Mouse (Mus musculus) cerebellum, postnatal 25 days (tissue): ENCODE measurements around the gene Olfr1025-ps1.

Source experiments
- DNase-seq, 2 experiments: peaks; one replicate each; pipeline ENCODE4 v3.0.0; 2021; ENCODE audit warnings: mixed read lengths in 2 of 2

Olfr1025-ps1 gene

DNA sequence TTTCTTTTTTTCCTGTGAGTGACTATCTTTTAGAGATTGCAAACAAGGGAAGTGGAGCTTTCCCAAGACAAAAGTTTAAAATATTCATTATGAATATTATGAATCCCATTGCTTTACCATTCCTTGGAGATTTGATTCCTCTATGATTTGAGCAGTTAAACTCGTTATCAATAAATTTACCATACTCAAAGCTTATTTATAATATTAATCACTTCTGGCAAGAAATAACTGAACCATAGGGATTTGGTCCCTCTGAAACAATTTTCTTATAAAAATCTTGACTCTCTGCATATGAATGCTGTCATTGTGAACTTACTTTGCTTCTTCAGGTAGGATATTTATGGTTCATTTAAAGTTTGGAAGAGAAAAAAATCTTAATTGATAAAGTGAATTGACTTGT lies at the start of gene Olfr1025-ps1:
TSS of gene Olfr1025-ps1 (plus strand) at position 301 of the 400 bp plus-strand sequence.
- no peak for DNase-seq

GRCm38 (mm10) chr2:85868294-85868693 lies 46.7 kb upstream of the Olfr1025-ps1 start, which contains the start of gene Olfr1022:
Gene Olfr1022, plus strand, starts transcription at chr2:85868594.
- DNase-seq = no peak

GRCm38 (mm10) chr2:85885340-85885739 lies 29.7 kb upstream of the Olfr1025-ps1 start, which contains the start of gene Olfr1023:
Gene Olfr1023, plus strand, starts transcription at chr2:85885640.
- DNase-seq = no peak

- DNase-seq = no peak
These were observed 10.0 kb upstream of the Olfr1025-ps1 start, which contains the start of gene Olfr1024 for GRCm38 (mm10) chr2:85904952-85905351. Gene Olfr1024, minus strand, starts transcription at chr2:85905052.

DNA sequence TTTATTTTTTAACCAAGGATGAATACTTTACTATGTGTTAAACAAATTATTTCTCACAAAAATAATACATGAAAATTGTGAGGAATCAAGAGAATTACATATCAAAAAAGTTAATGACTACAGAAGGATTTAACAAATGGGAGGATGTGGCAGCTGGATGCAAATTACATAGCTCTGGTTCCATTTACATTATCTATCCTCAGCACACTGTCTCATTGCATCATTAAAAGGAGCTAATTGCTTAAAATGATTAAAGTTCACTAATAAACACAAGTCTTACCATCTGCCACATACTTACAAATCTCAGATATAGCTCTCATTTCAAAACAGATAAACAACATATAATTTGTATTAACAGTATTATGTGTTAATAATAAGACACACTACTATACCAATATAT lies 1.8 kb upstream of the Olfr1025-ps1 start:
- no peak for DNase-seq

DNA sequence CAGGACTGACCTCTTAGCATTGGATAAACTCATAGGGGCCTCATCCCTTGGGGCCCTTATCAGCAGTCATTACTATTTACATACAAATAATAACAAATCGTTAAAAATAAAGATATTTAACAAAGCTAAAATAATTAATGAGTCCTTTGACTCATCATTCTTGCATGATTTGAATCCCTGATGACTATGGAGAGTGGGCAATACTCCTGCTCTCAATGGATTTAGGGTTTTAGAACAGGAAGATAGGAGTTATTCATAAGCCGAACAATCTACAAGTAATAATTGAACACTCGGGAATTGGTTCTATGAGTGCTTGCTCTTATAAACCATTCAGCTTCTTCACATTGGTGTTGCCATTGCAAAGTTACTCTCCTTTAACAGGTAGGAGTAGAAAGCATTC lies 6.3 kb downstream of the Olfr1025-ps1 start, which contains the start of gene Olfr1026:
TSS of gene Olfr1026 (plus strand) at position 301 of the 400 bp plus-strand sequence.
- DNase-seq = no peak

GRCm38 (mm10) chr2:85950137-85950536 lies 35.1 kb downstream of the Olfr1025-ps1 start, which contains the start of gene Olfr1028:
Gene Olfr1028, plus strand, starts transcription at chr2:85950437.
- DNase-seq = no peak
